Mouse (Mus musculus) lung, postnatal 14 days (tissue): ENCODE measurements around the gene Map1s.

Source experiments
- DNase-seq: peaks from one replicate; pipeline ENCODE4 v3.0.0; 2021

The Map1s gene

DNA sequence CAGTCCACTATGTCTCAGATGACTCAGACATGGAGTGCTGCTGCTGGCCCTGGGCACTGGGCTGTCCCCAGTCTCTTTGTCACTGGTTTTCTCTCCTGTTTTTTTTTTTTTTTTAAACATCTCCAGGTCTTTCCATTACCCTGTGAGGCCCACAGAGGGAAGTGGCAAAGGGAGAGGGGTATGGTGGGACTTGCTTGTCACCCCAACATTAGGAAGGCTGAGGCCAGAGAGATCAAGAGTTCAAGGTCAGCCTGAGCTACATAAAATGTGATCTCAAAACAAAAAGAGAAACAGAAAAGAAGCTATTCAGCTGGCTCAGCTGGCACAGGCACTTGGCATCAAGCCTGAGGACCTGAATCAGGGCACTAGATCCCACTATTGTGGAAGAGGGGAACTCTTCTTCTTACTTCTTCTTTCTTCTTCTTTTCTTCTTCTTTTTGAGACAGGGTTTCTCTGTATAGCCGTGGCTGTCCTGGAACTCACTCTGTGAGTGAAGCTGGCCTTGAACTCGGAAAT lies 4.8 kb upstream of the Map1s start:
- DNase-seq = no peak

DNA sequence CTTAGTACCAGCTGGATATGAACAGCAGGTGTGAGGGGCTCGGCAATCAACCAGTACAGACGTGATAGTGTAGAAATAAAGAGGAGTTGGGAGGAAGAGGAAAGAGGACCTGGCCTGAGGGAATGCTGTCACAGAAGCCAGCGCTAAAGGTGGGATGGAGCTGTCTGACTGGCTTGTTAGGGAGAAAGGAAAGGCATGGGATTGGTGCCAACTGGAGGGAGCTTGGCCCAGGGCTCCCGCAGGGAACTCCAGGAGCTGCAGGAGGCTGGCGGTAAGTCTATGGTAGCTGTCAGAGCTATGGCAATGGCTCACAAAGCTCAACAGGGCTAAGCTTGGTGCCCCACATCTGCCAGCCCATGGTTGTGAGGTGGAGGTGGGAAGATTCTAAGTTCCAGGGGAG lies 3.5 kb upstream of the Map1s start:
- DNase-seq = peak; percentile 28

DNA sequence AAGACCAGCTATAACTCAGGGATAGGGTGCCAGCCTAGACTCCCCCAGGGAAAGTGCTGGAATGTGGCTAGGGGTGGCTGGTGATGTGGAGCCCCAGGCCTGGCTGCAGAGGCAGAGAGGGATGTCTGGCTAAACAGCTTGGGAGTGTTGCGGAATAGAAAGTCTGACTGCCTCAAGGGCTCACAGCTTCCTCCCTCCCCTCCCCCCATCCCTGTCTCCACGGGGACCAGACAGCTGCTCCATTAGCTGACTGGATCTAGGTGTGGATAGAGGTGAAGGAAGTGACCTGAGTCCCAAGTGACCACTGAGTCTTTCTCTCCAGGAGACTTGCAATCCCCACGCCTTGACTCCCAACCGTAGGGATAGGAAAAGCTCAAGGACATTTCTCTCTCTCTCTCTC lies 2.6 kb upstream of the Map1s start:
- DNase-seq = no peak

DNA sequence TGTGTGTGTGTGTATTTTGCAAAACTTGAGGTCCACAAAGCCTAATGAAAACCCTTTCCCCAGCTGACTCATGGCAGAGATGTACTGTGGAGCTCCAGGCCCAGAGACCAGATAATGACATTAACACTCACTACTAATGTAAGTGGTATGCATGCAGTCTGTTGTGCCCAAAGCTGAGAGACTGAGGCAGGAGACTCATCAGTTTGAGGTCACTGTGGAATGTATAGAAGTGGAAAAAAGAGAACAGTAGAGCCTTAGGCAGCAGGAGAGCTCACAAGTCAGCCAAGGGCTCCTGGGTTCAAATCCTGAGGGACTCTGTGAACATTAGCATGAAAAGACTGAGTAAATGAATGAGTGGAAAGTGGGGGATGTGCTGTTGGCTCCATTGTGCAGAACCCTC lies 2.1 kb upstream of the Map1s start:
- DNase-seq = no peak

- DNase-seq = peak; percentile 55
These were observed 1.2 kb upstream of the Map1s start for GRCm38 (mm10) chr8:70904532-70904931.

DNA sequence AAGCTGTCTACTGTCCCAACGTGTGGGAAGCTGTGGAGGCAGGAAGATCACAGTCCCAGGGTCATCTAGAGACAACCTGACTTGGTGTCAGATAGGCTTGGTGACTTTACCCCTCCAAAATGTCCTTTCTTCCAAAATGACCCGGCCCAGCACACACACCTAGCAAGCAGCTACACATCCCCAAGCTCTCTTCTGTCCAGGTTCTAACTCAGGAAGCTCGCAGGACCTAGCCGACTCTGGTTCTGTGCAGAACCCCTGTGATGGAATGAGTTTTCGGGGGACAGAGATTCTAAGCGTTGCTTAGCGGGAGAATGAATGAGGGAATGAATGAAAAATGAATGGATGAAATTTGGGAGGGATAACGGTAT lies 285 bp upstream of the Map1s start:
- DNase-seq = no peak

- no peak for DNase-seq
These were observed 1.8 kb downstream of the Map1s start for GRCm38 (mm10) chr8:70907518-70907917.

GRCm38 (mm10) chr8:70911596-70911995 lies 5.9 kb downstream of the Map1s start:
- no peak for DNase-seq

- DNase-seq = no peak
These were observed 7.2 kb downstream of the Map1s start for GRCm38 (mm10) chr8:70912955-70913354.

DNA sequence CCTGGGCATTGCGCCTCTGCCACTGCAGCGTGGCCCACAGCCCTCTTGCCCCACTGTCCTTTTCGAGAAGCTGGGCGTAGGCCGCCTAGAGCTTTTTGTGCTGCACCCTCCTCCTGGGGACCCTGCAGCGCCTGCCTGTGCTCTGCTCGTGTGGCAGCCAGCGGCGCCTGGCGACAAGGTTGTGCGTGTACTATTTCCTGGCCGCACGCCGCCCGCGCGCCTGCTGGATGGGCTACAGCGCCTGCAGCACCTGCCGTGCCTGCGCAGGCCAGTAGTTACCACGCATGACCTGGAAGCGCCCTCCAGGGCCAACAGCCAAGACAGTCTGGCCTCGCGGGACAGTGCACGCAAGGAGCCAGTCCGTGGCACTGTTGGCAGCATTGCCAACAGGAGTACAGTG lies 7.8 kb downstream of the Map1s start:
- no peak for DNase-seq

DNA sequence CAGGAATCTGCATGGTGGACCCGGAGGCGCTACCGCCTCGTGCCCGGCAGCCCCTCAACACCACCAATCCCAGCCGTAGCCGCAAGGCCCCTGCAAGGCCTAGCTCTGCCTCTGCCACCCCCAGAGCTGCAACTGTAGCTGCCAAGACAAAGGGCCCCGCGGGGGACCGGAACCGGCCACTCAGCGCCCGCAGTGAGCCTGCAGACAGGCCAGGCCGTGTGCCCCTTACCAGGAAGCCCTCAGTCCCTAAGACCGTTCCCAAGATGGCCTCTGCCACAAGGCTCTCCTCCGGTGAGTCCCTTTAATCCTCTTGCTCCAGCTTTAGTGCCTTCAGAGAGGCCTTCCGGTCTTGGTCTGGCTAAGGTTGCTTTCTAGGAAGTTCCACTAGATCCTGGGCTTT lies 9.0 kb downstream of the Map1s start:
- DNase-seq = no peak

GRCm38 (mm10) chr8:70920049-70920922 lies 14.6 kb downstream of the Map1s start:
- no peak for DNase-seq

DNA sequence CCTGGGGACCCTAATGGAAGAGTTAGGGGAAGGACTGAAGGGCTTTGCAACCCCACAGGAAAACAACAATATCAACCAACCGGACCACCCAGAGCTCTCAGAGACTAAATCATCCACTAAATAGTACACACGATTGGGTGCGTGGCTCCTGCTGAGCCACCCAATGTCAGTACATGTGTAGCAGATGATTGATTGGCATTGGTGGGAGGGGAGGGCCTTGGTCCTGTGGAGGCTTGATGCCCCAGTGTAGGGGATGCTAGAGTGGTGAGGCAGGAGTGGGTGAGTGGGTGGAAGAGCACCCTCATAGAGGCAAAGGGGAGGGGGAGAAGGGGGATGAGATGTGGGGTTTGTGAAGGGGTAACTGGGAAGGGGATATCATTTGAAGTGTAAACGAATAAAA lies 18.4 kb downstream of the Map1s start:
- no peak for DNase-seq

DNA sequence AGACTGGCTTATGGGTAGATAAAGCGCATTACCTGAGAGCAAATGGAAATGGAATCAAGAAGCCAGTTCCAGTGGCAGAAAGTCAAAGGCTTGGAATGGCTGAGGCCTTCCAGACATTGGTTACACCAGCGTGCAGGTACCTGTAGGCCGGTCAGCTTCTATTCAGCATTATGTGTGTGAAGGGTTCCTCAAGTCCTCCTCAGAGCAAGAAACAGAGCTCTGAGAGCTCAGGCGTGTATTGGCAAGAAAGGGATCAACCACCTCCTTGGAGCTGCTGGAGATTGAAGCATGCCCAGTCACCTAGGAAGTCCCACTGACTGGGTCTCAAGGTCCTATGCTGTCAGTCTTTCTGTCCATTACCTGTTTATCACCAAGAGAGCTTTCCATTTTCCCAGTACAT lies 20.0 kb downstream of the Map1s start:
- no peak for DNase-seq

- no peak for DNase-seq
These were observed 20.7 kb downstream of the Map1s start for GRCm38 (mm10) chr8:70926396-70926795.

DNA sequence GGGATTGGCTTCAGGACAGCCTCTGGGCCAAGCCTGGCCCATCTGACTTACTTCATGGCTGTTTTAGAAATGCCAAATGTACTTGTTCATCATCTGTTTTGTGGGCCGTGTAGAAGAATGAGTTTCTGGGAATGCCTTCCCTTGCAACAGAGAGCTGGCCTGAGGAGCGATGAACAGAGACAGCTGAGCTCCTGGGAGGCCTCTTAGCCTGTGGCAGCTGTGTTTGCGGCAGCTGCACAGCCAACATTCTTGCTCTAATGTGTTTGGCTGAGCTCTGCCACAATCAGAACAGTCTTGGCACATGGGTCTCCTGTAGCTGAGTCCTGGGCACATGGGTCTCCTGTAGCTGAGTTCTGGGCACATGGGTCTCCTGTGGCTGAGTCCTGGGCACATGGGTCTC lies 22.4 kb downstream of the Map1s start:
- DNase-seq = no peak

DNA sequence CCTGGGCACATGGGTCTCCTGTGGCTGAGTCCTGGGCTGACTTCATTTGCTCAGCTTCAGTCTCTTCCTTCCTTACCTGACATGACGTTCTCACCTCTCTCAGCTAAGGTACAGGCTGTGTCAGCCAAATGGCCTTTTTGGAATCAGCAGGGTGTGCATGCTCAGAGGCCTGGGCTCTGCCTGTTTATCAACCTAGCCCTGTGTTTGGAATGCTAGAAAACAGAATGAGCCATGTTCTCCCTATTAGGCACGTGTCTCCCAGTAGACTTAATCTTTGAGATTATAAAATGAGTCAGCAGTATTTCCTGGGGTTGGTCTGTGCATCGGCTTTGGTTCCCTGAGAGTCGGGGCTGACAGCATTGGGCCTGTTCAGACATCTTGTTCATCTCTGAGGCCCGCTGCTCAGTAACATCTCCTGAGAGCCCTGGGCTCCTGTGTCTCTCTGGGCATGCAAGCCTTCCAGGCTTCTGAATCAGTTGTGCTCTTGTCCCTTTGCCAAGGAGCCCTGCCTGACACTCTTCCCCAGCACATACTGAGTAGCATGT lies 23.1 kb downstream of the Map1s start:
- DNase-seq = no peak

- no peak for DNase-seq
These were observed 26.0 kb downstream of the Map1s start for GRCm38 (mm10) chr8:70931731-70932130.

- no peak for DNase-seq
These were observed 27.3 kb downstream of the Map1s start for GRCm38 (mm10) chr8:70933036-70933435.

GRCm38 (mm10) chr8:70934786-70935185 lies 29.1 kb downstream of the Map1s start:
- no peak for DNase-seq

- no peak for DNase-seq
These were observed 31.5 kb downstream of the Map1s start for GRCm38 (mm10) chr8:70937200-70937599.

GRCm38 (mm10) chr8:70941478-70941877 lies 35.7 kb downstream of the Map1s start:
- no peak for DNase-seq

DNA sequence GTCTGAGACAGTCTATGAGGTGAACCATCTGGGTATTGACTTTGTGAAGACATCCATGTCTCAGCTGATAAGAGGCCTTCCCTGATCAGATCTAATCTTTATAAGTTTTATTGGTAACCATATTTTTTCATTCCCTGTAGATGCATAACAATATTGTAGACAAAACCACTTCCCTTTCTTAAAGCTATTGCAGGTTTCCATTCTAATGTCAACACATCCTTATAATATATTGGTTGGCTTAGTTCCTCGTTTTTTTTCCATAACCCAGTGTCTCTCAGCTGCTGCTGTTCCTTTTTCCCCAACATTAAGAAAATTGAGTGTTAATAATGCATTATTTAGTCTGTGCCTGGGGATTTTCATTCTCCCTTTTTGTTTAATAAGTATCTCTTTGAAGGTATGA lies 37.5 kb downstream of the Map1s start:
- DNase-seq = no peak

- DNase-seq = no peak
These were observed 44.1 kb downstream of the Map1s start for GRCm38 (mm10) chr8:70949847-70950246.
